ENCODE assay signal across 8 mouse cellular contexts in genomic region chr12:52382832-52383580, GRCm38 (mm10).
A peak's percentile ranks its signal among the peaks of the same experiment; 100 is the strongest.
DNase-seq lines count a peak whose midpoint lies in the region; ATAC-seq and TF ChIP-seq lines count a peak whose summit lies in the region.

No protein-coding gene starts in this region.

- WGBS in hindbrain, embryonic 16.5 days, result 15% methylated on average over 7 of the region's 7 CpGs

- TF ChIP-seq EP300 in MEL (IDR thresholded peaks at IDR 0.05; ENCODE audit: low read depth in 1 of 2, low read length in 2 of 2), result no peak

- peaks cover 0 to 1% of the 10 kb centered on the region in 2 experiments; a peak in 1 of 4 replicates for H3K27me3 ChIP-seq in MEL (ENCODE audit: control insufficient read depth in 1 of 2, insufficient read depth in 2 of 2, low read length in 2 of 2)
- H3K27me3 ChIP-seq in hindbrain, embryonic 16.5 days (replicated peaks; ENCODE audit: control insufficient read depth, insufficient read depth, low read length), result no peaks in the 10 kb centered on the region

- no peak overlapping the region for H3K4me3 ChIP-seq in MEL (ENCODE audit: control insufficient read depth in 1 of 2, insufficient read depth in 1 of 2, low read depth in 2 of 2, low read length in 2 of 2)
- H3K4me3 ChIP-seq in hindbrain, embryonic 16.5 days (ENCODE audit: low read length), result no peak overlapping the region

- H3K4me2 ChIP-seq in hindbrain, embryonic 16.5 days (ENCODE audit: low read length), result peak overlapping the region; percentile 17

- no peak overlapping the region for H3K27ac ChIP-seq in MEL (ENCODE audit: control insufficient read depth, low read depth, low read length)
- no peak overlapping the region for H3K27ac ChIP-seq in hindbrain, embryonic 16.5 days (ENCODE audit: low read depth, low read length)

- no peaks in the 10 kb centered on the region for H3K36me3 ChIP-seq in MEL (ENCODE audit: control insufficient read depth in 1 of 2, insufficient read depth in 2 of 2, low read length in 2 of 2)
- H3K36me3 ChIP-seq in hindbrain, embryonic 16.5 days (ENCODE audit: control insufficient read depth, insufficient read depth, low read length), result no peaks in the 10 kb centered on the region

- no peak for TF ChIP-seq RAD21 in MEL (IDR thresholded peaks at IDR 0.05; ENCODE audit: low read depth, low read length)

- no peaks in the 10 kb centered on the region for H3K9me3 ChIP-seq in MEL (replicated peaks; ENCODE audit: insufficient read depth, low read length)
- H3K9me3 ChIP-seq in hindbrain, embryonic 16.5 days (ENCODE audit: control insufficient read depth, low read length), result no peaks in the 10 kb centered on the region

- peak; percentile 80 for DNase-seq in heart, adult 11 months
- DNase-seq in heart, postnatal 4 days, result no peak
- DNase-seq in MEL (ENCODE audit: low read depth, low spot score), result peak; percentile 6
- DNase-seq in layer of hippocampus, adult 9-11 months, result no peak
- DNase-seq in ovary, postnatal 14 days (ENCODE audit: low spot score), result no peak
- DNase-seq in frontal cortex, postnatal 36 days (ENCODE audit: low spot score in 2 of 2), result no peak

- TF ChIP-seq POLR2A in MEL (IDR thresholded peaks at IDR 0.05; ENCODE audit: control insufficient read depth in 1 of 2, insufficient read depth in 1 of 2, low read depth in 1 of 2, low read length in 2 of 2, poor library complexity in 1 of 2), result no peak

- TF ChIP-seq CTCF in MEL (IDR thresholded peaks at IDR 0.05 in 2 of 3, conservative IDR thresholded peaks at IDR 0.05 in 1 of 3; ENCODE audit: control insufficient read depth in 1 of 3, insufficient read depth in 1 of 3, low read depth in 2 of 3, low read length in 3 of 3, poor library complexity in 1 of 3, severe bottlenecking in 1 of 3), result no peak

- no peaks in the 10 kb centered on the region for H3K4me1 ChIP-seq in MEL (ENCODE audit: control insufficient read depth in 1 of 2, insufficient read depth in 2 of 2, low read length in 2 of 2)
- peaks cover 18% of the 10 kb centered on the region for H3K4me1 ChIP-seq in hindbrain, embryonic 16.5 days (ENCODE audit: control insufficient read depth, insufficient read depth, low read depth, low read length)

- ATAC-seq in hindbrain, embryonic 16.5 days, result no peak; the same call in 1 of the 2 replicates
- peak; percentile 77 for ATAC-seq in megakaryocyte, adult 5-6 weeks (ENCODE audit: poor library complexity, severe bottlenecking)

- H3K79me2 ChIP-seq in MEL (ENCODE audit: control insufficient read depth, insufficient read depth, low read length, poor library complexity), result no peaks in the 10 kb centered on the region

- no peak overlapping the region for H3K9ac ChIP-seq in MEL (ENCODE audit: control insufficient read depth, low read depth, low read length, poor library complexity, severe bottlenecking)
- no peak overlapping the region for H3K9ac ChIP-seq in hindbrain, embryonic 16.5 days (ENCODE audit: low read depth, low read length)

TF ChIP-seq in MEL, 35 proteins besides CTCF, POLR2A, EP300 and RAD21:
- TF ChIP-seq SMC3 (IDR thresholded peaks at IDR 0.05; ENCODE audit: low read depth, low read length) (no peak), CHD2 (IDR thresholded peaks at IDR 0.05; ENCODE audit: low read length) (no peak), ZNF384 (IDR thresholded peaks at IDR 0.05; ENCODE audit: low read depth, low read length) (no peak), MAFK (IDR thresholded peaks at IDR 0.05; ENCODE audit: borderline replicate concordance, low read depth, low read length) (no peak), MXI1 (IDR thresholded peaks at IDR 0.05; ENCODE audit: low read depth, low read length) (no peak), POLR2AphosphoS5 (IDR thresholded peaks at IDR 0.05; ENCODE audit: borderline replicate concordance, low read depth, low read length) (no peak), USF2 (IDR thresholded peaks at IDR 0.05; ENCODE audit: borderline replicate concordance in 1 of 2, insufficient read depth in 1 of 2, low read depth in 1 of 2, low read length in 2 of 2) (no peak), CHD1 (IDR thresholded peaks at IDR 0.05; ENCODE audit: low read depth, low read length) (no peak), ZKSCAN1 (IDR thresholded peaks at IDR 0.05; ENCODE audit: low read depth, low read length) (no peak), TAL1 (IDR thresholded peaks at IDR 0.05; ENCODE audit: low read length) (no peak), USF1 (IDR thresholded peaks at IDR 0.05; ENCODE audit: low read depth, low read length) (no peak), KAT2A (conservative IDR thresholded peaks at IDR 0.05; ENCODE audit: low read depth, low read length) (no peak), MYC (IDR thresholded peaks at IDR 0.05; ENCODE audit: low read depth, low read length) (no peak), JUND (IDR thresholded peaks at IDR 0.05; ENCODE audit: low read depth, low read length) (no peak)

Comparison
In these comparisons a context has a peak if more than half of its experiments do, and no peak if none do; other contexts are left out.
1. DNase-seq: peak in heart, adult 11 months (single experiment) and MEL (single experiment); none in heart, postnatal 4 days (single experiment), layer of hippocampus, adult 9-11 months (single experiment), ovary, postnatal 14 days (single experiment) and frontal cortex, postnatal 36 days (0 of 2).